Mouse (Mus musculus) stomach, embryonic 15.5 days (tissue): ENCODE measurements around the gene AI661453. TPM values are rescaled to one million over a fixed set of nuclear protein-coding genes. Genes with fewer than 3 reads are reported as not detected.
A peak's percentile ranks its signal among the peaks of the same experiment; 100 is the strongest.
"Not testable (repeated sequence)": the region's sequence is repeated elsewhere in the genome, so short reads cannot be mapped to it uniquely, and the experiment has no call there.

ENCODE experiments used
- ATAC-seq: fragments of 200-750 bp; cut with Nextera tagmentation; 2 replicates; pipeline ENCODE4 v1.8.0; 2017; ENCODE audit warnings: low read depth, moderate number of reproducible peaks, moderate TSS enrichment; ENCODE audit not compliant: insufficient read depth, low FRiP score
- H3K27ac ChIP-seq: fragments of 300-500 bp; sonication (generic); 2 replicates; pipeline ENCODE4 v1.5.1; 2015; ENCODE audit warnings: mild to moderate bottlenecking, inconsistent platforms
- H3K27me3 ChIP-seq: fragments of 300-500 bp; sonication (generic); replicated peaks from 2 replicates; pipeline ENCODE4 v1.6.1; 2015; ENCODE audit warnings: inconsistent platforms
- H3K36me3 ChIP-seq: fragments of 300-500 bp; sonication (generic); 2 replicates; pipeline ENCODE4 v1.6.1; 2015; ENCODE audit warnings: inconsistent platforms
- H3K4me1 ChIP-seq: fragments of 300-500 bp; sonication (generic); 2 replicates; pipeline ENCODE4 v1.6.1; 2015; ENCODE audit warnings: inconsistent platforms
- H3K4me2 ChIP-seq: fragments of 300-500 bp; sonication (generic); 2 replicates; pipeline ENCODE4 v1.6.1; 2015; ENCODE audit warnings: mild to moderate bottlenecking, inconsistent platforms
- H3K4me3 ChIP-seq: fragments of 300-500 bp; sonication (generic); replicated peaks from 2 replicates; pipeline ENCODE4 v1.5.1; 2015; ENCODE audit warnings: inconsistent platforms
- H3K9ac ChIP-seq: fragments of 300-500 bp; sonication (generic); 2 replicates; pipeline ENCODE4 v1.6.1; 2015; ENCODE audit warnings: inconsistent platforms
- H3K9me3 ChIP-seq: fragments of 300-500 bp; sonication (generic); 2 replicates; pipeline ENCODE4 v1.6.1; 2016; ENCODE audit warnings: inconsistent platforms
- WGBS: fragments of 180-500 bp; shearing (Covaris S2); methylation state at CpG from one replicate; pipeline ENCODE4 v1.1.7; 2015; 5-methylcytosine and 5-hydroxymethylcytosine counted together
- polyA plus RNA-seq: library from polyadenylated mRNA; unstranded; fragments of >200 nt; fragmentation: Nextera tagmentation; extraction: Ambion mirVana; gene quantifications from 2 replicates; pipeline ENCODE4 v1.2.1, GENCODE M21; 2015

AI661453 gene
- polyA plus RNA-seq, 1 experiment from 2014 or later: 3.5 TPM

- WGBS: 82% methylated on average over 3 of the region's 3 CpGs
- no peak for ATAC-seq
- Histone ChIP-seq H3K9me3 (no peaks in the 10 kb centered on the region), H3K27me3 (no peaks in the 10 kb centered on the region), H3K4me2 (no peak overlapping the region), H3K4me1 (no peaks in the 10 kb centered on the region), H3K9ac (no peak overlapping the region), H3K27ac (no peak overlapping the region), H3K36me3 (no peaks in the 10 kb centered on the region), H3K4me3 (no peak overlapping the region)
These were observed 14.8 kb upstream of the AI661453 start for GRCm38 (mm10) chr17:47421566-47421965.

GRCm38 (mm10) chr17:47422616-47423015 lies 13.8 kb upstream of the AI661453 start:
- not testable (repeated sequence) for H3K27me3 ChIP-seq, H3K27ac ChIP-seq, ATAC-seq, H3K4me1 ChIP-seq, H3K4me3 ChIP-seq, H3K4me2 ChIP-seq, H3K9me3 ChIP-seq, H3K9ac ChIP-seq, H3K36me3 ChIP-seq
- WGBS: 90% methylated on average over 1 of the region's 1 CpGs

GRCm38 (mm10) chr17:47424186-47424585 lies 12.2 kb upstream of the AI661453 start:
- Histone ChIP-seq H3K4me2 (no peak overlapping the region), H3K27ac (no peak overlapping the region), H3K27me3 (no peaks in the 10 kb centered on the region), H3K4me1 (peaks cover 7% of the 10 kb centered on the region; the same call in 1 of the 2 replicates), H3K36me3 (no peaks in the 10 kb centered on the region), H3K9me3 (no peaks in the 10 kb centered on the region), H3K9ac (no peak overlapping the region), H3K4me3 (no peak overlapping the region)
- WGBS: 56% methylated on average over 6 of the region's 6 CpGs
- peak; percentile 41; the same call in 1 of the 2 replicates for ATAC-seq

GRCm38 (mm10) chr17:47427316-47427715 lies 9.1 kb upstream of the AI661453 start:
- peaks cover 8% of the 10 kb centered on the region; the same call in 1 of the 2 replicates for H3K4me1 ChIP-seq
- H3K27me3 ChIP-seq: no peaks in the 10 kb centered on the region
- no peaks in the 10 kb centered on the region for H3K36me3 ChIP-seq
- H3K4me3 ChIP-seq: no peak overlapping the region
- H3K9ac ChIP-seq: no peak overlapping the region
- no peak overlapping the region for H3K4me2 ChIP-seq
- ATAC-seq: no peak
- WGBS: 72% methylated on average over 6 of the region's 6 CpGs
- H3K9me3 ChIP-seq: no peaks in the 10 kb centered on the region
- H3K27ac ChIP-seq: no peak overlapping the region

- 8% methylated on average over 8 of the region's 8 CpGs for WGBS
- H3K9ac ChIP-seq: no peak overlapping the region
- peak overlapping the region; percentile 29; the same call in 1 of the 2 replicates for H3K4me2 ChIP-seq
- H3K27ac ChIP-seq: no peak overlapping the region
- peak; percentile 59 for ATAC-seq
- H3K27me3 ChIP-seq: no peaks in the 10 kb centered on the region
- no peaks in the 10 kb centered on the region for H3K9me3 ChIP-seq
- no peaks in the 10 kb centered on the region for H3K36me3 ChIP-seq
- H3K4me3 ChIP-seq: no peak overlapping the region
- peaks cover 8% of the 10 kb centered on the region; the same call in 1 of the 2 replicates for H3K4me1 ChIP-seq
These were observed 7.5 kb upstream of the AI661453 start for GRCm38 (mm10) chr17:47428831-47429304.

- no peak for ATAC-seq
- no peak overlapping the region for H3K9ac ChIP-seq
- whole genome bisulfite sequencing: 67% methylated on average over 5 of the region's 5 CpGs
- no peaks in the 10 kb centered on the region for H3K27me3 ChIP-seq
- no peak overlapping the region for H3K4me2 ChIP-seq
- H3K4me3 ChIP-seq: no peak overlapping the region
- H3K9me3 ChIP-seq: no peaks in the 10 kb centered on the region
- H3K36me3 ChIP-seq: no peaks in the 10 kb centered on the region
- H3K4me1 ChIP-seq: peaks cover 8% of the 10 kb centered on the region; the same call in 1 of the 2 replicates
- H3K27ac ChIP-seq: no peak overlapping the region
These were observed 5.6 kb upstream of the AI661453 start for GRCm38 (mm10) chr17:47430815-47431214.

GRCm38 (mm10) chr17:47436907-47437547 lies 612 bp downstream of the AI661453 start, which contains the start of gene 1700001C19Rik:
Gene 1700001C19Rik (minus strand): TSS chr17:47437376.
- Histone ChIP-seq H3K4me3 (peak within 1 kb of the TSS; percentile 47), H3K27ac (peak within 1 kb of the TSS; percentile 61), H3K9ac (peak within 1 kb of the TSS; percentile 20; the same call in 1 of the 2 replicates), H3K36me3 (no peaks in the 10 kb centered on the region), H3K9me3 (no peaks in the 10 kb centered on the region), H3K27me3 (0 out of 2 replicates have a peak, but pooled peaks cover 9% of the 10 kb centered on the region), H3K4me1 (peaks cover 19% of the 10 kb centered on the region; the same call in 1 of the 2 replicates), H3K4me2 (peak within 1 kb of the TSS; percentile 66)
- WGBS: 3% methylated on average over 25 of the region's 25 CpGs
- no peak for ATAC-seq

- peak overlapping the region; percentile 52 for H3K27ac ChIP-seq
- 0 out of 2 replicates have a peak, but pooled peaks cover 9% of the 10 kb centered on the region for H3K27me3 ChIP-seq
- H3K4me1 ChIP-seq: peaks cover 19% of the 10 kb centered on the region; the same call in 1 of the 2 replicates
- H3K9me3 ChIP-seq: no peaks in the 10 kb centered on the region
- peak overlapping the region; percentile 47 for H3K4me3 ChIP-seq
- H3K36me3 ChIP-seq: no peaks in the 10 kb centered on the region
- no peak for ATAC-seq
- WGBS: 68% methylated on average over 6 of the region's 6 CpGs
- H3K4me2 ChIP-seq: peak overlapping the region; percentile 66
- no peak overlapping the region for H3K9ac ChIP-seq
These were observed 2.2 kb downstream of the AI661453 start for GRCm38 (mm10) chr17:47438611-47439010.

- H3K4me1 ChIP-seq: peaks cover 22% of the 10 kb centered on the region; the same call in 1 of the 2 replicates
- ATAC-seq: peak; percentile 52
- H3K27me3 ChIP-seq: 0 out of 2 replicates have a peak, but pooled peaks cover 9% of the 10 kb centered on the region
- no peaks in the 10 kb centered on the region for H3K9me3 ChIP-seq
- 0 out of 2 replicates have a peak overlapping the region, but pooled peaks have one; percentile 47 for H3K4me3 ChIP-seq
- H3K36me3 ChIP-seq: no peaks in the 10 kb centered on the region
- H3K27ac ChIP-seq: peak overlapping the region; percentile 52
- peak overlapping the region; percentile 66; the same call in 1 of the 2 replicates for H3K4me2 ChIP-seq
- no peak overlapping the region for H3K9ac ChIP-seq
- 38% methylated on average over 9 of the region's 9 CpGs for WGBS
These were observed 3.1 kb downstream of the AI661453 start for GRCm38 (mm10) chr17:47439396-47440028.

- 0 out of 2 replicates have a peak, but pooled peaks cover 9% of the 10 kb centered on the region for H3K27me3 ChIP-seq
- H3K27ac ChIP-seq: peak overlapping the region; percentile 52
- H3K36me3 ChIP-seq: no peaks in the 10 kb centered on the region
- WGBS: 27% methylated on average over 9 of the region's 9 CpGs
- no peak overlapping the region for H3K4me2 ChIP-seq
- ATAC-seq: no peak
- H3K4me1 ChIP-seq: peaks cover 22% of the 10 kb centered on the region; the same call in 1 of the 2 replicates
- no peak overlapping the region for H3K4me3 ChIP-seq
- no peaks in the 10 kb centered on the region for H3K9me3 ChIP-seq
- H3K9ac ChIP-seq: no peak overlapping the region
These were observed 4.0 kb downstream of the AI661453 start for GRCm38 (mm10) chr17:47440359-47440890.

- H3K27ac ChIP-seq: no peak overlapping the region
- no peak overlapping the region for H3K9ac ChIP-seq
- H3K27me3 ChIP-seq: 0 out of 2 replicates have a peak, but pooled peaks cover 6% of the 10 kb centered on the region
- H3K9me3 ChIP-seq: no peaks in the 10 kb centered on the region
- 58% methylated on average over 19 of the region's 19 CpGs for WGBS
- H3K36me3 ChIP-seq: no peaks in the 10 kb centered on the region
- H3K4me3 ChIP-seq: no peak overlapping the region
- no peak for ATAC-seq
- H3K4me1 ChIP-seq: peaks cover 24% of the 10 kb centered on the region; the same call in 1 of the 2 replicates
- H3K4me2 ChIP-seq: no peak overlapping the region
These were observed 5.1 kb downstream of the AI661453 start for GRCm38 (mm10) chr17:47441296-47442051.
